26 mouse cellular contexts compared by ENCODE assay signal in genomic region chr5:39155763-39156162, GRCm38 (mm10).
DNase-seq lines count a peak whose midpoint lies in the region; ATAC-seq lines count a peak whose summit lies in the region.
"Had no signal": no experiment of that assay in that cellular context is flagged by ENCODE, and none has a peak within 500 bp of the region (broad histone marks: within the 10 kb centered on the region; RNA-seq: fewer than 3 reads in every experiment).

No protein-coding gene starts in this region.

- H3K36me3 ChIP-seq in splenic B cell, adult 2 months (ENCODE audit: control insufficient read depth, insufficient read depth, low read length, poor library complexity, severe bottlenecking), result no peaks in the 10 kb centered on the region
- H3K36me3 ChIP-seq: embryonic facial prominence, embryonic 12.5 days; forebrain, embryonic 12.5 days; forebrain, embryonic 15.5 days; heart, embryonic 10.5 days; heart, embryonic 13.5 days had no signal

- H3K27me3 ChIP-seq in splenic B cell, adult 2 months (ENCODE audit: control insufficient read depth, insufficient read depth, low read length, poor library complexity, severe bottlenecking), result no peaks in the 10 kb centered on the region
- H3K27me3 ChIP-seq: embryonic facial prominence, embryonic 12.5 days; forebrain, embryonic 12.5 days; forebrain, embryonic 15.5 days; heart, embryonic 13.5 days had no signal

- ATAC-seq in megakaryocyte, adult 5-6 weeks (ENCODE audit: poor library complexity, severe bottlenecking), result peak; percentile 54; the same call in 1 of the 2 replicates
- ATAC-seq: activated CD4-positive, CD25-positive, alpha-beta regulatory T cell, adult 4 months; CD4-positive, CD25-positive, alpha-beta regulatory T cell, adult 4 months; forebrain, embryonic 15.5 days; hindbrain, postnatal 0 days; inflammation-experienced regulatory T-cells, adult 6 months; intestine, embryonic 16.5 days had no signal

- peak; percentile 5 to 6 for DNase-seq in spleen, postnatal 36 days (ENCODE audit: low spot score in 2 of 2)
- DNase-seq in spleen, postnatal 4 days (ENCODE audit: low spot score in 2 of 2), result no peak
- peak; percentile 52 for DNase-seq in splenic B cell, adult 2 months (ENCODE audit: low read depth, low spot score)
- DNase-seq in adrenal gland, adult 18-20 months (ENCODE audit: low spot score in 2 of 2), result no peak
- DNase-seq in urinary bladder, postnatal 10 days (ENCODE audit: low spot score), result no peak
- DNase-seq: adrenal gland, postnatal 10 days; adrenal gland, postnatal 36 days; cerebellum, adult 2 months; cerebellum, adult 9-11 months; cerebellum, postnatal 25 days; gastrocnemius, postnatal 10 days; gastrocnemius, postnatal 36 days; heart, adult 2 months; heart, postnatal 14 days; heart, postnatal 4 days had no signal

Comparison
In these comparisons a context has a peak if more than half of its experiments do, and no peak if none do; other contexts are left out.
1. DNase-seq: peak in spleen, postnatal 36 days (2 of 2) and splenic B cell, adult 2 months (single experiment); none in spleen, postnatal 4 days (0 of 2), adrenal gland, adult 18-20 months (0 of 2) and urinary bladder, postnatal 10 days (single experiment).